Comparison of ENCODE assay signal across 9 mouse cellular contexts in the genomic region with DNA sequence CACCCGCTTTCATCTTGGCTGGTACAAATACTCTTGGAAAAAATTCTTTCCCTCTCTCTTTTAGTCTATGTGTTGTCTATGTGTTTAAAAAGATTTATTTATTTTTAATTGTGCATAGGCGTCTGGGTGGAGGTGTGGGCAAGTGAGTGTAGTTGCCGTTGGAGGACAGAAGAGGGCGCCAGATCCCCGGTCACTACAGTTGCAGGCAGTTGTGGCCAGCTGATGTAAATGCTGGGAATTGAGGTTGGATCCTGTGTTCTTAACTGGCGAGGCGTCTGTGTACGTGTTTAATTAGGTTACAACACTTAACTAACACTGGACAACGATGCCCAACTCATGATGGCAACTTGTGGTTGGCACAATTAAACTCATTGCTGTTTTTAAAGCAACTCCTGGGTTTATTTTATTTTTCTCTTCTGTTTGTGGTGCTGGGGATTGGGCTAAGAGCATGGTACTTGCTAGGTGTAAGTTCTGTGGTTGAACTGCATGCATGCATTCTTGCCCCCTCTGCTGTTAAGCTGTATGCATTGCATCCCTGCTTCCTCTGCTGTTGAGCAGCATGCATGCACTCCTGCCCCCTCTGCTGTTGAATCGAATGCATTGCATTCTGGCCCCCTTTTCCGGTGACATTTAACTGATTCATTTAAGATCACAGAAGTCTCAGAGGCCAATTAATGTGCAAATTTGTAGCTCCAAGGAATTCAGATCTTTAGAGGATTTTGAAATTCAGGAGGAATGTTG. TPM values are rescaled to one million over a fixed set of nuclear protein-coding genes. Genes with fewer than 3 reads are reported as not detected.
DNase-seq lines count a peak whose midpoint lies in the region; ATAC-seq and TF ChIP-seq lines count a peak whose summit lies in the region.
"Had no signal": no experiment of that assay in that cellular context is flagged by ENCODE, and none has a peak within 500 bp of the region (broad histone marks: within the 10 kb centered on the region; RNA-seq: fewer than 3 reads in every experiment).

No protein-coding gene starts in this region.

- no peaks in the 10 kb centered on the region for H3K27me3 ChIP-seq in liver, embryonic 16.5 days (ENCODE audit: control insufficient read depth, insufficient read depth, low read depth, low read length)
- H3K27me3 ChIP-seq in neural tube, embryonic 15.5 days (replicated peaks) = no peaks in the 10 kb centered on the region
- no peaks in the 10 kb centered on the region for H3K27me3 ChIP-seq in testis, adult 2 months (ENCODE audit: control insufficient read depth, insufficient read depth, low read length)
- H3K27me3 ChIP-seq: heart, embryonic 13.5 days had no signal

- H3K4me1 ChIP-seq in liver, embryonic 16.5 days (ENCODE audit: control insufficient read depth, low read depth, low read length) = peaks cover 28% of the 10 kb centered on the region
- H3K4me1 ChIP-seq in neural tube, embryonic 15.5 days = no peaks in the 10 kb centered on the region
- H3K4me1 ChIP-seq in testis, adult 2 months (ENCODE audit: control insufficient read depth, insufficient read depth, low read length) = no peaks in the 10 kb centered on the region; the same call in 1 of the 2 replicates

- H3K27ac ChIP-seq in liver, embryonic 16.5 days (ENCODE audit: low read length) = peak overlapping the region; percentile 42; the same call in 1 of the 2 replicates
- H3K27ac ChIP-seq in neural tube, embryonic 15.5 days (replicated peaks) = no peak overlapping the region
- H3K27ac ChIP-seq in testis, adult 2 months (ENCODE audit: control insufficient read depth, insufficient read depth, low read depth, low read length) = no peak overlapping the region
- H3K27ac ChIP-seq: heart, embryonic 13.5 days had no signal

- 64% methylated on average over 11 of the region's 11 CpGs for WGBS in liver, embryonic 16.5 days (ENCODE audit: insufficient replicate concordance)
- WGBS in neural tube, embryonic 15.5 days = 76% methylated on average over 11 of the region's 11 CpGs

- DNase-seq in CD4-positive helper T cell, adult 2 months (ENCODE audit: low read depth, low spot score) = peak; percentile 91
- DNase-seq in adrenal gland, adult 8-10 months = peak; percentile 75
- peak; percentile 90 for DNase-seq in embryo, embryonic 11 days
- DNase-seq in heart, adult 18-20 months = peak; percentile 88
- DNase-seq in kidney, postnatal 36 days = peak; percentile 90 to 91

- no peak overlapping the region for H3K9ac ChIP-seq in liver, embryonic 16.5 days (ENCODE audit: low read depth, low read length)
- H3K9ac ChIP-seq in neural tube, embryonic 15.5 days (replicated peaks) = no peak overlapping the region
- H3K9ac ChIP-seq: heart, embryonic 13.5 days had no signal

- no peak overlapping the region for H3K4me3 ChIP-seq in liver, embryonic 16.5 days (ENCODE audit: low read depth, low read length)
- no peak overlapping the region for H3K4me3 ChIP-seq in neural tube, embryonic 15.5 days (replicated peaks)
- H3K4me3 ChIP-seq in testis, adult 2 months (ENCODE audit: control insufficient read depth, low read depth, low read length) = no peak overlapping the region
- H3K4me3 ChIP-seq: heart, embryonic 13.5 days had no signal

- peak; percentile 96; the same call in 1 of the 2 replicates for TF ChIP-seq CTCF in testis, adult 2 months (IDR thresholded peaks at IDR 0.05; ENCODE audit: control insufficient read depth, insufficient read depth, insufficient replicate concordance, low read depth, low read length)

- no peaks in the 10 kb centered on the region for H3K36me3 ChIP-seq in liver, embryonic 16.5 days (ENCODE audit: control insufficient read depth, insufficient read depth)
- no peaks in the 10 kb centered on the region for H3K36me3 ChIP-seq in neural tube, embryonic 15.5 days
- no peaks in the 10 kb centered on the region for H3K36me3 ChIP-seq in testis, adult 2 months (ENCODE audit: control insufficient read depth, insufficient read depth, low read length)
- H3K36me3 ChIP-seq: heart, embryonic 13.5 days had no signal

- peak; percentile 65 for ATAC-seq in liver, embryonic 16.5 days (ENCODE audit: low read depth)
- ATAC-seq in neural tube, embryonic 15.5 days (ENCODE audit: low FRiP score) = peak; percentile 75

- no peak for TF ChIP-seq POLR2A in testis, adult 2 months (IDR thresholded peaks at IDR 0.05; ENCODE audit: control insufficient read depth, low read depth, low read length)

- no peak overlapping the region for H3K4me2 ChIP-seq in liver, embryonic 16.5 days (ENCODE audit: low read depth, low read length)
- no peak overlapping the region for H3K4me2 ChIP-seq in neural tube, embryonic 15.5 days
- H3K4me2 ChIP-seq: heart, embryonic 13.5 days had no signal

- H3K9me3 ChIP-seq in liver, embryonic 16.5 days (replicated peaks; ENCODE audit: control insufficient read depth, low read length) = no peaks in the 10 kb centered on the region
- no peaks in the 10 kb centered on the region for H3K9me3 ChIP-seq in neural tube, embryonic 15.5 days (replicated peaks)
- H3K9me3 ChIP-seq: heart, embryonic 13.5 days had no signal

RNA-seq across cellular contexts. Expression of gene Tut7, which starts 17.7 kb away (rescaled TPM):
- 10 to 100 TPM; 68.7 to 86.7 (median 74.9) TPM for total RNA-seq in adrenal gland, adult 8-10 months (2022)
- 10 to 100 TPM; 40.3 to 41.1 TPM for total RNA-seq in heart, adult 18-20 months (2021)
- 57.3 and 59.6 TPM in 2 replicates for polyA plus RNA-seq in liver, embryonic 16.5 days (2015; fragmentation: Nextera tagmentation; extraction: Ambion mirVana)
- polyA plus RNA-seq in neural tube, embryonic 15.5 days (2015; fragmentation: Nextera tagmentation; extraction: Ambion mirVana) = 41.7 and 46.3 TPM in 2 replicates
- 9.5 and 10.1 TPM in 2 replicates for polyA plus RNA-seq in testis, adult 2 months (2012; rRNA removed)

RNA-seq across cellular contexts. Expression of gene Gm49354, which starts 58.6 kb away (rescaled TPM):
- not detected for total RNA-seq in adrenal gland, adult 8-10 months (2022)
- not detected for total RNA-seq in heart, adult 18-20 months (2021)
- polyA plus RNA-seq in liver, embryonic 16.5 days (2015; fragmentation: Nextera tagmentation; extraction: Ambion mirVana) = not detected in 2 replicates
- polyA plus RNA-seq in neural tube, embryonic 15.5 days (2015; fragmentation: Nextera tagmentation; extraction: Ambion mirVana) = not detected in 2 replicates
- not detected in 2 replicates for polyA plus RNA-seq in testis, adult 2 months (2012; rRNA removed)
- polyA plus RNA-seq: heart, embryonic 13.5 days had no signal
